Comparison of ENCODE assay signal across 18 mouse cellular contexts in genomic region chr1:107593469-107593868, GRCm38 (mm10). TPM values are rescaled to one million over a fixed set of nuclear protein-coding genes. Genes with fewer than 3 reads are reported as not detected.
A peak's percentile ranks its signal among the peaks of the same experiment; 100 is the strongest.
DNase-seq lines count a peak whose midpoint lies in the region; ATAC-seq and TF ChIP-seq lines count a peak whose summit lies in the region.
"Had no signal": no experiment of that assay in that cellular context is flagged by ENCODE, and none has a peak within 500 bp of the region (broad histone marks: within the 10 kb centered on the region; RNA-seq: fewer than 3 reads in every experiment).

No protein-coding gene starts in this region.

- no peaks in the 10 kb centered on the region for H3K27me3 ChIP-seq in cerebellum, adult 2 months (ENCODE audit: control insufficient read depth, insufficient read depth, low read length)
- H3K27me3 ChIP-seq in midbrain, postnatal 0 days (ENCODE audit: insufficient read depth, low read length): no peaks in the 10 kb centered on the region
- no peaks in the 10 kb centered on the region for H3K27me3 ChIP-seq in midbrain, embryonic 10.5 days (ENCODE audit: low read depth, poor library complexity, severe bottlenecking)
- H3K27me3 ChIP-seq in stomach, postnatal 0 days (ENCODE audit: control insufficient read depth, insufficient read depth, low read length): no peaks in the 10 kb centered on the region
- H3K27me3 ChIP-seq: heart, embryonic 13.5 days; intestine, embryonic 15.5 days; liver, embryonic 15.5 days; neural tube, embryonic 12.5 days had no signal

- ATAC-seq in midbrain, postnatal 0 days (ENCODE audit: low FRiP score): no peak
- no peak for ATAC-seq in stomach, postnatal 0 days (ENCODE audit: low FRiP score, low TSS enrichment)
- ATAC-seq: intestine, embryonic 15.5 days had no signal

- no peak overlapping the region for H3K27ac ChIP-seq in cerebellum, adult 2 months (ENCODE audit: insufficient read depth, low read length)
- no peak overlapping the region for H3K27ac ChIP-seq in midbrain, postnatal 0 days (ENCODE audit: low read depth, low read length)
- no peak overlapping the region for H3K27ac ChIP-seq in midbrain, embryonic 10.5 days (replicated peaks)
- no peak overlapping the region for H3K27ac ChIP-seq in stomach, postnatal 0 days (replicated peaks)
- H3K27ac ChIP-seq: heart, embryonic 13.5 days; hindbrain, embryonic 10.5 days; intestine, embryonic 15.5 days; liver, embryonic 15.5 days; neural tube, embryonic 12.5 days had no signal

- no peak overlapping the region for H3K9ac ChIP-seq in midbrain, postnatal 0 days (replicated peaks; ENCODE audit: low read length, poor library complexity, severe bottlenecking)
- H3K9ac ChIP-seq in stomach, postnatal 0 days (ENCODE audit: low read length): no peak overlapping the region
- H3K9ac ChIP-seq: heart, embryonic 13.5 days; intestine, embryonic 15.5 days; liver, embryonic 15.5 days; neural tube, embryonic 12.5 days had no signal

- no peak for TF ChIP-seq EP300 in stomach, postnatal 0 days (optimal IDR thresholded peaks at IDR 0.05)

- WGBS in cerebellum, adult 2 months: 59% methylated on average over 2 of the region's 2 CpGs
- WGBS in midbrain, postnatal 0 days: 74% methylated on average over 2 of the region's 2 CpGs
- WGBS in midbrain, embryonic 10.5 days: 85% methylated on average over 2 of the region's 2 CpGs
- 57% methylated on average over 2 of the region's 2 CpGs for WGBS in stomach, postnatal 0 days

- no peaks in the 10 kb centered on the region for H3K9me3 ChIP-seq in midbrain, postnatal 0 days (ENCODE audit: low read length)
- no peaks in the 10 kb centered on the region for H3K9me3 ChIP-seq in midbrain, embryonic 10.5 days (replicated peaks)
- no peaks in the 10 kb centered on the region for H3K9me3 ChIP-seq in stomach, postnatal 0 days (ENCODE audit: control insufficient read depth, low read length)
- H3K9me3 ChIP-seq: heart, embryonic 13.5 days; hindbrain, embryonic 10.5 days; intestine, embryonic 15.5 days; liver, embryonic 15.5 days; neural tube, embryonic 12.5 days had no signal

- no peak for TF ChIP-seq POLR2A in cerebellum, adult 2 months (IDR thresholded peaks at IDR 0.05; ENCODE audit: borderline replicate concordance, insufficient read depth, low read length)

- H3K4me3 ChIP-seq in cerebellum, adult 2 months (replicated peaks; ENCODE audit: insufficient read depth, low read depth, low read length): no peak overlapping the region
- H3K4me3 ChIP-seq in midbrain, postnatal 0 days (ENCODE audit: low read depth, low read length): no peak overlapping the region
- H3K4me3 ChIP-seq in midbrain, embryonic 10.5 days: no peak overlapping the region
- no peak overlapping the region for H3K4me3 ChIP-seq in stomach, postnatal 0 days (ENCODE audit: low read depth, low read length)
- H3K4me3 ChIP-seq: heart, embryonic 13.5 days; hindbrain, embryonic 10.5 days; intestine, embryonic 15.5 days; liver, embryonic 15.5 days; neural tube, embryonic 12.5 days had no signal

- no peaks in the 10 kb centered on the region for H3K36me3 ChIP-seq in midbrain, postnatal 0 days (ENCODE audit: insufficient read depth, low read length)
- no peaks in the 10 kb centered on the region for H3K36me3 ChIP-seq in midbrain, embryonic 10.5 days
- H3K36me3 ChIP-seq in stomach, postnatal 0 days (ENCODE audit: control insufficient read depth, insufficient read depth, low read length): no peaks in the 10 kb centered on the region
- H3K36me3 ChIP-seq: heart, embryonic 13.5 days; hindbrain, embryonic 10.5 days; intestine, embryonic 15.5 days; liver, embryonic 15.5 days; neural tube, embryonic 12.5 days had no signal

- H3K4me2 ChIP-seq in midbrain, postnatal 0 days (ENCODE audit: low read depth, low read length, poor library complexity, severe bottlenecking): no peak overlapping the region
- no peak overlapping the region for H3K4me2 ChIP-seq in stomach, postnatal 0 days (replicated peaks; ENCODE audit: low read depth)
- H3K4me2 ChIP-seq: heart, embryonic 13.5 days; intestine, embryonic 15.5 days; liver, embryonic 15.5 days; neural tube, embryonic 12.5 days had no signal

- TF ChIP-seq CTCF in cerebellum, adult 2 months (IDR thresholded peaks at IDR 0.05; ENCODE audit: borderline replicate concordance, insufficient read depth, low read depth, low read length): peak; percentile 9; the same call in 1 of the 2 replicates
- TF ChIP-seq CTCF in midbrain, postnatal 0 days (IDR thresholded peaks at IDR 0.05): peak; percentile 55
- peak; percentile 59 for TF ChIP-seq CTCF in stomach, postnatal 0 days (IDR thresholded peaks at IDR 0.05; ENCODE audit: low read depth)

- H3K4me1 ChIP-seq in cerebellum, adult 2 months (ENCODE audit: control insufficient read depth, insufficient read depth, low read length): peaks cover 29% of the 10 kb centered on the region
- no peaks in the 10 kb centered on the region for H3K4me1 ChIP-seq in midbrain, postnatal 0 days (ENCODE audit: insufficient read depth, low read length)
- no peaks in the 10 kb centered on the region for H3K4me1 ChIP-seq in midbrain, embryonic 10.5 days
- H3K4me1 ChIP-seq in stomach, postnatal 0 days (replicated peaks; ENCODE audit: control insufficient read depth, insufficient read depth): peaks cover 2% of the 10 kb centered on the region; the same call in 1 of the 2 replicates
- H3K4me1 ChIP-seq: intestine, embryonic 15.5 days; liver, embryonic 15.5 days; neural tube, embryonic 12.5 days had no signal

- DNase-seq in cerebellum, adult 2 months: peak in 1 of 2 experiments; percentile 21
- no peak for DNase-seq in cerebellum, postnatal 14 days
- DNase-seq in kidney, adult 9 months: peak; percentile 16
- DNase-seq in kidney, adult 11 months: no peak
- no peak for DNase-seq in midbrain, postnatal 0 days (ENCODE audit: low spot score)
- no peak for DNase-seq in midbrain, embryonic 10.5 days (ENCODE audit: low spot score)
- no peak for DNase-seq in stomach, postnatal 0 days (ENCODE audit: low spot score)
- no peak for DNase-seq in spleen, postnatal 14 days (ENCODE audit: low spot score in 2 of 2)
- DNase-seq: adrenal gland, postnatal 10 days; B cell, adult 2 months; cerebellum, adult 9-11 months; kidney, postnatal 4 days; thymus, postnatal 25 days had no signal

RNA-seq across cellular contexts. Expression of gene Serpinb8, which starts 3.7 kb away (rescaled TPM):
- 2.2 and 2.5 TPM in 2 replicates for polyA plus RNA-seq in cerebellum, adult 2 months (2012; rRNA removed)
- total RNA-seq in midbrain, postnatal 0 days (2014; rRNA removed): 0.33 and 0.52 TPM in 2 replicates
- polyA plus RNA-seq in midbrain, postnatal 0 days (2015; fragmentation: Nextera tagmentation; extraction: Ambion mirVana): 0.33 and 0.44 TPM in 2 replicates
- 0.48 TPM in 2 replicates for polyA plus RNA-seq in midbrain, embryonic 10.5 days (2016; fragmentation: Nextera tagmentation; extraction: Ambion mirVana)
- 34.6 and 37.4 TPM in 2 replicates for polyA plus RNA-seq in stomach, postnatal 0 days (2015; fragmentation: Nextera tagmentation; extraction: Ambion mirVana)

Comparison
In these comparisons a context has a peak if more than half of its experiments do, and no peak if none do; other contexts are left out.
1. CTCF ChIP-seq: peak in every context shown above with its lines; median percentile 59 in stomach, postnatal 0 days; 55 in midbrain, postnatal 0 days; 9 in cerebellum, adult 2 months.
2. RNA of gene Serpinb8, which starts 3.7 kb away (polyA plus RNA-seq): 34.6 to 37.4 TPM in stomach, postnatal 0 days; 2.2 to 2.5 TPM in cerebellum, adult 2 months, 0.48 TPM in midbrain, embryonic 10.5 days and 0.33 to 0.44 TPM in midbrain, postnatal 0 days; every median in the first group is over 10 times any median in the second.